In genomic region chr8:70873364-70873985, GRCm38 (mm10) we compare ENCODE assay signal across 8 mouse cellular contexts. TPM values are rescaled to one million over a fixed set of nuclear protein-coding genes. Genes with fewer than 3 reads are reported as not detected.
DNase-seq lines count a peak whose midpoint lies in the region; ATAC-seq lines count a peak whose summit lies in the region.

Ccdc124 (minus strand) TSS chr8:70873935.

- H3K27ac ChIP-seq in hindbrain, embryonic 11.5 days (ENCODE audit: low read depth, low read length): peak within 1 kb of the TSS; percentile 75

- H3K27me3 ChIP-seq in hindbrain, embryonic 11.5 days (ENCODE audit: control insufficient read depth, insufficient read depth, low read length): no peaks in the 10 kb centered on the region

- H3K9ac ChIP-seq in hindbrain, embryonic 11.5 days (ENCODE audit: low read depth, low read length): peak within 1 kb of the TSS; percentile 77

- WGBS in hindbrain, embryonic 11.5 days: 2% methylated on average over 46 of the region's 46 CpGs

- H3K9me3 ChIP-seq in hindbrain, embryonic 11.5 days (ENCODE audit: control insufficient read depth, low read length): no peaks in the 10 kb centered on the region

- ATAC-seq in hindbrain, embryonic 11.5 days (ENCODE audit: low FRiP score): peak; percentile 91

- DNase-seq in MEL-GATA-1-ER (ENCODE audit: extremely low read depth, low read depth): peak; percentile 74
- DNase-seq in cerebellum, adult 9-10 months: peak; percentile 97
- DNase-seq in frontal cortex, adult 2 months (ENCODE audit: extremely low spot score in 1 of 2, low spot score in 1 of 2): peak; percentile 92 to 97
- peak; percentile 95 for DNase-seq in hindbrain, embryonic 11.5 days (ENCODE audit: low spot score)
- DNase-seq in layer of hippocampus, postnatal 10 days (ENCODE audit: low spot score in 2 of 2): peak; percentile 96 to 97
- peak; percentile 96 for DNase-seq in lung, postnatal 10 days
- peak; percentile 95 for DNase-seq in ovary, postnatal 36 days (ENCODE audit: low spot score)
- peak; percentile 95 for DNase-seq in thymus, postnatal 25 days

- H3K36me3 ChIP-seq in hindbrain, embryonic 11.5 days (ENCODE audit: control insufficient read depth, insufficient read depth, low read length): no peaks in the 10 kb centered on the region

- peaks cover 8% of the 10 kb centered on the region; the same call in 1 of the 2 replicates for H3K4me1 ChIP-seq in hindbrain, embryonic 11.5 days (replicated peaks; ENCODE audit: control insufficient read depth, insufficient read depth, low read length)

- H3K4me3 ChIP-seq in hindbrain, embryonic 11.5 days (ENCODE audit: low read depth, low read length): peak within 1 kb of the TSS; percentile 90

- peak within 1 kb of the TSS; percentile 72 for H3K4me2 ChIP-seq in hindbrain, embryonic 11.5 days (replicated peaks; ENCODE audit: low read depth, low read length)

RNA-seq across cellular contexts. Expression of gene Ccdc124, which starts in this region (rescaled TPM):
- polyA plus RNA-seq in frontal cortex, adult 2 months (2012; rRNA removed): 185 and 189 TPM in 2 replicates
- 162 and 173 TPM in 2 replicates for polyA plus RNA-seq in hindbrain, embryonic 11.5 days (2014; fragmentation: Nextera tagmentation; extraction: Ambion mirVana)
- 100 to 1,000 TPM in 1 of 2 experiments, 10 to 100 TPM in 1; 97.6 to 108 TPM for total RNA-seq in layer of hippocampus, postnatal 10 days (2021)

Comparison
In these comparisons a context has a peak if more than half of its experiments do, and no peak if none do; other contexts are left out.
1. Peak in every context shown above with its lines: DNase-seq, ATAC-seq, H3K4me3 ChIP-seq and H3K27ac ChIP-seq.